Mouse (Mus musculus): ENCODE data around the gene Mettl11b. TPM values are rescaled to one million over a fixed set of nuclear protein-coding genes. Genes with fewer than 3 reads are reported as not detected.
"Not testable (repeated sequence)": the region's sequence is repeated elsewhere in the genome, so short reads cannot be mapped to it uniquely, and the experiment has no call there.

Gene Mettl11b
- polyA plus RNA-seq (2014; fragmentation: Nextera tagmentation; extraction: Ambion mirVana): 0.10 TPM in 1 of 2 replicates, not detected in the other

GRCm38 (mm10) chr1:163725106-163725759, at the start of gene Mettl11b:
TSS of gene Mettl11b (minus strand) at chr1:163725232.
- no peak within 1 kb of the TSS for H3K4me3 ChIP-seq (ENCODE audit: low read length)
- no peak within 1 kb of the TSS for H3K4me2 ChIP-seq (replicated peaks; ENCODE audit: low read depth, low read length)
- H3K27ac ChIP-seq (ENCODE audit: low read depth, low read length): no peak within 1 kb of the TSS
- H3K4me1 ChIP-seq (ENCODE audit: control insufficient read depth, insufficient read depth, low read length): no peaks in the 10 kb centered on the region
- ATAC-seq (ENCODE audit: low FRiP score, low TSS enrichment): no peak
- no peaks in the 10 kb centered on the region for H3K36me3 ChIP-seq (ENCODE audit: control insufficient read depth, insufficient read depth, low read length)
- 42% methylated on average over 9 of the region's 9 CpGs for WGBS
- H3K27me3 ChIP-seq (ENCODE audit: control insufficient read depth, insufficient read depth, low read length): no peaks in the 10 kb centered on the region
- H3K9ac ChIP-seq (ENCODE audit: low read depth, low read length): no peak within 1 kb of the TSS
- H3K9me3 ChIP-seq (ENCODE audit: control insufficient read depth, low read length): peaks cover under 1% of the 10 kb centered on the region; the same call in 1 of the 2 replicates

- Histone ChIP-seq H3K27me3 (ENCODE audit: control insufficient read depth, insufficient read depth, low read length) (no peaks in the 10 kb centered on the region), H3K4me3 (ENCODE audit: low read length) (no peak overlapping the region), H3K4me1 (ENCODE audit: control insufficient read depth, insufficient read depth, low read length) (no peaks in the 10 kb centered on the region), H3K27ac (ENCODE audit: low read depth, low read length) (no peak overlapping the region), H3K36me3 (ENCODE audit: control insufficient read depth, insufficient read depth, low read length) (no peaks in the 10 kb centered on the region), H3K9me3 (ENCODE audit: control insufficient read depth, low read length) (no peaks in the 10 kb centered on the region), H3K9ac (ENCODE audit: low read depth, low read length) (no peak overlapping the region), H3K4me2 (replicated peaks; ENCODE audit: low read depth, low read length) (no peak overlapping the region)
- no peak for ATAC-seq (ENCODE audit: low FRiP score, low TSS enrichment)
- 64% methylated on average over 10 of the region's 10 CpGs for WGBS
These were observed 32.6 kb upstream of the Mettl11b start for GRCm38 (mm10) chr1:163757462-163758207.

- H3K27me3 ChIP-seq (ENCODE audit: control insufficient read depth, insufficient read depth, low read length): no peaks in the 10 kb centered on the region
- no peak for ATAC-seq (ENCODE audit: low FRiP score, low TSS enrichment)
- no peak overlapping the region for H3K4me2 ChIP-seq (replicated peaks; ENCODE audit: low read depth, low read length)
- H3K27ac ChIP-seq (ENCODE audit: low read depth, low read length): no peak overlapping the region
- H3K4me1 ChIP-seq (ENCODE audit: control insufficient read depth, insufficient read depth, low read length): no peaks in the 10 kb centered on the region
- WGBS: 63% methylated on average over 4 of the region's 4 CpGs
- no peak overlapping the region for H3K9ac ChIP-seq (ENCODE audit: low read depth, low read length)
- H3K36me3 ChIP-seq (ENCODE audit: control insufficient read depth, insufficient read depth, low read length): no peaks in the 10 kb centered on the region
- no peaks in the 10 kb centered on the region for H3K9me3 ChIP-seq (ENCODE audit: control insufficient read depth, low read length)
- no peak overlapping the region for H3K4me3 ChIP-seq (ENCODE audit: low read length)
These were observed 26.4 kb upstream of the Mettl11b start for GRCm38 (mm10) chr1:163751360-163751992.

- Histone ChIP-seq H3K4me2 (replicated peaks; ENCODE audit: low read depth, low read length) (no peak overlapping the region), H3K9me3 (ENCODE audit: control insufficient read depth, low read length) (no peaks in the 10 kb centered on the region), H3K9ac (ENCODE audit: low read depth, low read length) (no peak overlapping the region), H3K27me3 (ENCODE audit: control insufficient read depth, insufficient read depth, low read length) (no peaks in the 10 kb centered on the region), H3K36me3 (ENCODE audit: control insufficient read depth, insufficient read depth, low read length) (no peaks in the 10 kb centered on the region), H3K4me3 (ENCODE audit: low read length) (no peak overlapping the region), H3K4me1 (ENCODE audit: control insufficient read depth, insufficient read depth, low read length) (no peaks in the 10 kb centered on the region), H3K27ac (ENCODE audit: low read depth, low read length) (no peak overlapping the region)
- 15% methylated on average over 1 of the region's 1 CpGs for WGBS
- ATAC-seq (ENCODE audit: low FRiP score, low TSS enrichment): peak; percentile 68; the same call in 1 of the 2 replicates
These were observed 12.2 kb upstream of the Mettl11b start for GRCm38 (mm10) chr1:163737239-163737533.

GRCm38 (mm10) chr1:163736441-163737238, 11.6 kb upstream of the Mettl11b start:
- H3K4me2 ChIP-seq (replicated peaks; ENCODE audit: low read depth, low read length): no peak overlapping the region
- peak; percentile 24; the same call in 1 of the 2 replicates for ATAC-seq (ENCODE audit: low FRiP score, low TSS enrichment)
- H3K36me3 ChIP-seq (ENCODE audit: control insufficient read depth, insufficient read depth, low read length): no peaks in the 10 kb centered on the region
- H3K9ac ChIP-seq (ENCODE audit: low read depth, low read length): no peak overlapping the region
- 58% methylated on average over 10 of the region's 10 CpGs for WGBS
- no peak overlapping the region for H3K27ac ChIP-seq (ENCODE audit: low read depth, low read length)
- no peaks in the 10 kb centered on the region for H3K27me3 ChIP-seq (ENCODE audit: control insufficient read depth, insufficient read depth, low read length)
- H3K4me1 ChIP-seq (ENCODE audit: control insufficient read depth, insufficient read depth, low read length): no peaks in the 10 kb centered on the region
- 0 out of 2 replicates have a peak, but pooled peaks cover 2% of the 10 kb centered on the region for H3K9me3 ChIP-seq (ENCODE audit: control insufficient read depth, low read length)
- no peak overlapping the region for H3K4me3 ChIP-seq (ENCODE audit: low read length)

- 94% methylated on average over 10 of the region's 10 CpGs for WGBS
- H3K9ac ChIP-seq (ENCODE audit: low read depth, low read length); ATAC-seq (ENCODE audit: low FRiP score, low TSS enrichment); H3K4me2 ChIP-seq (replicated peaks; ENCODE audit: low read depth, low read length); H3K27ac ChIP-seq (ENCODE audit: low read depth, low read length); H3K4me3 ChIP-seq (ENCODE audit: low read length); H3K9me3 ChIP-seq (ENCODE audit: control insufficient read depth, low read length); H3K4me1 ChIP-seq (ENCODE audit: control insufficient read depth, insufficient read depth, low read length); H3K27me3 ChIP-seq (ENCODE audit: control insufficient read depth, insufficient read depth, low read length); H3K36me3 ChIP-seq (ENCODE audit: control insufficient read depth, insufficient read depth, low read length): not testable (repeated sequence)
These were observed 6.1 kb upstream of the Mettl11b start for GRCm38 (mm10) chr1:163731166-163731565.

GRCm38 (mm10) chr1:163723913-163724312, 1.1 kb downstream of the Mettl11b start:
- 29% methylated on average over 1 of the region's 1 CpGs for WGBS
- Histone ChIP-seq H3K4me2 (replicated peaks; ENCODE audit: low read depth, low read length) (no peak overlapping the region), H3K4me3 (ENCODE audit: low read length) (no peak overlapping the region), H3K36me3 (ENCODE audit: control insufficient read depth, insufficient read depth, low read length) (no peaks in the 10 kb centered on the region), H3K4me1 (ENCODE audit: control insufficient read depth, insufficient read depth, low read length) (no peaks in the 10 kb centered on the region), H3K9me3 (ENCODE audit: control insufficient read depth, low read length) (no peaks in the 10 kb centered on the region), H3K27me3 (ENCODE audit: control insufficient read depth, insufficient read depth, low read length) (no peaks in the 10 kb centered on the region), H3K9ac (ENCODE audit: low read depth, low read length) (no peak overlapping the region), H3K27ac (ENCODE audit: low read depth, low read length) (no peak overlapping the region)
- no peak for ATAC-seq (ENCODE audit: low FRiP score, low TSS enrichment)

- WGBS: 38% methylated on average over 2 of the region's 2 CpGs
- H3K9ac ChIP-seq (ENCODE audit: low read depth, low read length): no peak overlapping the region
- no peak overlapping the region for H3K4me2 ChIP-seq (replicated peaks; ENCODE audit: low read depth, low read length)
- no peaks in the 10 kb centered on the region for H3K36me3 ChIP-seq (ENCODE audit: control insufficient read depth, insufficient read depth, low read length)
- no peak for ATAC-seq (ENCODE audit: low FRiP score, low TSS enrichment)
- no peaks in the 10 kb centered on the region for H3K4me1 ChIP-seq (ENCODE audit: control insufficient read depth, insufficient read depth, low read length)
- H3K9me3 ChIP-seq (ENCODE audit: control insufficient read depth, low read length): no peaks in the 10 kb centered on the region
- H3K4me3 ChIP-seq (ENCODE audit: low read length): no peak overlapping the region
- no peak overlapping the region for H3K27ac ChIP-seq (ENCODE audit: low read depth, low read length)
- H3K27me3 ChIP-seq (ENCODE audit: control insufficient read depth, insufficient read depth, low read length): no peaks in the 10 kb centered on the region
These were observed 16.4 kb downstream of the Mettl11b start for GRCm38 (mm10) chr1:163708618-163709017.

All from kidney, embryonic 14.5 days (tissue).